Mouse (Mus musculus) right cerebral cortex, postnatal 25 days (tissue): ENCODE data around the gene Gm13941.

Experiments
- DNase-seq: peaks from one replicate; pipeline ENCODE4 v3.0.0; 2022

The Gm13941 gene

GRCm38 (mm10) chr2:111105882-111106281 lies at the start of gene Gm13941:
Gene Gm13941, minus strand, starts transcription at chr2:111105982.
- no peak for DNase-seq

GRCm38 (mm10) chr2:111152836-111153235 lies 47.1 kb upstream of the Gm13941 start, which contains the start of gene Gm15130:
Gene Gm15130, minus strand, starts transcription at chr2:111152936.
- DNase-seq: no peak

- no peak for DNase-seq
These were observed 30.0 kb upstream of the Gm13941 start for GRCm38 (mm10) chr2:111135739-111136138.

GRCm38 (mm10) chr2:111058586-111059261 lies 47.1 kb downstream of the Gm13941 start:
- DNase-seq: no peak
